Mouse (Mus musculus) cerebellum, adult 2 months (tissue): ENCODE results near the gene Tm9sf2.

Experiments used
- CTCF ChIP-seq: fragments of 200-500 bp; IDR thresholded peaks from 2 replicates; pipeline ENCODE4 v1.5.1; 2011; ENCODE audit warnings: low read depth, mild to moderate bottlenecking, control low read depth, low read length, moderate library complexity, borderline replicate concordance; ENCODE audit not compliant: insufficient read depth
- POLR2A ChIP-seq: fragments of 200-500 bp; IDR thresholded peaks from 2 replicates; pipeline ENCODE4 v1.6.1; 2011; ENCODE audit warnings: low read length, control low read depth, borderline replicate concordance; ENCODE audit not compliant: insufficient read depth

DNA sequence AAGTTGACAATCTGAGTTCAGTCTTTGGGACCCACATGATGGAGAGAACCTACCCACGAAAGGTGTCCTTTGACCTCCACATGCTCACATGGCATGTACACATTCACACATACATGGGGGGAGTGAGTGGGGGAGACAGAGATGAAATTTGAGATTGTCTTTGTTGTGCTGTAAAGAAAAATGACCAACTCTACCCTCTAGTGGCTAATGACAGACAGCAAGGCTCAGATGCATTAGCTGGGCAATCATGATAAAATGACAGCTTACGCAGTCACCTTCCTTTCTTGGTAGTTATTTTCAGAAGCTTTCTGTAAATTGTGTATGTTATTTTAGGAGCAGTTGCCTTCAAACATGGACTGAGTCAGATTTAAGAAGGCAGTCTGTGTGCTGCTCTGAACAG, 4.8 kb downstream of the Tm9sf2 start:
- TF ChIP-seq CTCF (no peak), POLR2A (no peak)
